Comparison of ENCODE assay signal across 28 mouse cellular contexts in the genomic region with DNA sequence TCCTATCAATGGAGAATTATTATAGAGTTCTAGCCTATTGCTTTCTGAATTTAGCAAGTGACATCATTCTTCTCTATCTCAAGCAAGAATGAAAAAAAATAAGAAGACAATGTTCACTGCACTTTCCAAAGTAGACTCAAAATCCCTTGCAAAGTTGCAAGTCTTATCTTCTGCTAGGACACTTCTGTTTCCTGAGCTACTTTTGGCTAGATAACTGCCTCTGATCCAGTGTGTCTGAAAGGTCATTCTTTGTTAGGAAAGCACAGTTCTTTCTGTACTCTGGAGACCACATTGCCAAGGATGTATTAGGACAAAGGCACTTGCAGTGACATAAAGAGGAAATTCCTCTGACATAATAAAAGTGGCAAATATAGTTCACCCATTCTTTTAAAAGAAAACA.
DNase-seq lines count a peak whose midpoint lies in the region; ATAC-seq and TF ChIP-seq lines count a peak whose summit lies in the region.
"Had no signal": no experiment of that assay in that cellular context is flagged by ENCODE, and none has a peak within 500 bp of the region (broad histone marks: within the 10 kb centered on the region; RNA-seq: fewer than 3 reads in every experiment).

No protein-coding gene starts in this region.

- no peak for ATAC-seq in heart, postnatal 0 days (ENCODE audit: insufficient read depth, low read depth)
- no peak for ATAC-seq in kidney, postnatal 0 days (replicated peaks; ENCODE audit: low FRiP score, low read depth)
- ATAC-seq in lung, postnatal 0 days, result no peak
- ATAC-seq: forebrain, embryonic 13.5 days; forebrain, embryonic 16.5 days; hindbrain, postnatal 0 days had no signal

- no peak overlapping the region for H3K4me3 ChIP-seq in heart, postnatal 0 days (ENCODE audit: low read depth, low read length)
- H3K4me3 ChIP-seq in kidney, postnatal 0 days (replicated peaks; ENCODE audit: low read depth, low read length), result no peak overlapping the region
- no peak overlapping the region for H3K4me3 ChIP-seq in lung, postnatal 0 days (ENCODE audit: low read depth, low read length)
- H3K4me3 ChIP-seq: embryonic facial prominence, embryonic 13.5 days; forebrain, embryonic 10.5 days; forebrain, embryonic 13.5 days; heart, embryonic 12.5 days; heart, embryonic 15.5 days had no signal

- no peaks in the 10 kb centered on the region for H3K9me3 ChIP-seq in heart, postnatal 0 days (replicated peaks; ENCODE audit: control insufficient read depth, low read length)
- no peaks in the 10 kb centered on the region for H3K9me3 ChIP-seq in kidney, postnatal 0 days (replicated peaks; ENCODE audit: low read length)
- no peaks in the 10 kb centered on the region for H3K9me3 ChIP-seq in lung, postnatal 0 days (ENCODE audit: low read length)
- H3K9me3 ChIP-seq: embryonic facial prominence, embryonic 13.5 days; forebrain, embryonic 10.5 days; forebrain, embryonic 13.5 days; G1E; heart, embryonic 12.5 days; heart, embryonic 15.5 days had no signal

- no peaks in the 10 kb centered on the region for H3K36me3 ChIP-seq in heart, postnatal 0 days (replicated peaks; ENCODE audit: control insufficient read depth, insufficient read depth, low read length)
- no peaks in the 10 kb centered on the region for H3K36me3 ChIP-seq in kidney, postnatal 0 days (ENCODE audit: insufficient read depth, low read length)
- H3K36me3 ChIP-seq in lung, postnatal 0 days (ENCODE audit: insufficient read depth, low read length), result no peaks in the 10 kb centered on the region
- H3K36me3 ChIP-seq: embryonic facial prominence, embryonic 13.5 days; forebrain, embryonic 10.5 days; G1E; heart, embryonic 12.5 days; heart, embryonic 15.5 days had no signal

- intact Hi-C loops in gastrocnemius, postnatal 36 days (cut with DNase I), result no loop called here

- no peak overlapping the region for H3K4me2 ChIP-seq in heart, postnatal 0 days (ENCODE audit: low read depth, low read length)
- H3K4me2 ChIP-seq in kidney, postnatal 0 days (ENCODE audit: low read length), result no peak overlapping the region
- H3K4me2 ChIP-seq in lung, postnatal 0 days (replicated peaks; ENCODE audit: low read depth, low read length), result no peak overlapping the region
- H3K4me2 ChIP-seq: embryonic facial prominence, embryonic 13.5 days; forebrain, embryonic 13.5 days; heart, embryonic 12.5 days; heart, embryonic 15.5 days; hindbrain, embryonic 14.5 days had no signal

- peak; percentile 7 for DNase-seq in heart, postnatal 0 days (ENCODE audit: low spot score)
- no peak for DNase-seq in heart, adult 8-10 months (ENCODE audit: low spot score)
- peak; percentile 7 for DNase-seq in kidney, postnatal 0 days (ENCODE audit: low spot score)
- no peak for DNase-seq in kidney, postnatal 10 days
- peak; percentile 6 for DNase-seq in lung, postnatal 0 days (ENCODE audit: low spot score)
- no peak for DNase-seq in lung, postnatal 10 days
- no peak for DNase-seq in gastrocnemius, postnatal 36 days
- DNase-seq: adrenal gland, adult 2 months; adrenal gland, postnatal 14 days; B cell, adult 2 months; cerebellum, adult 11 months; cerebellum, adult 2 months; cerebellum, adult 9-11 months; cerebellum, postnatal 25 days; gastrocnemius, postnatal 10 days; heart, adult 11 months; heart, postnatal 14 days; heart, postnatal 4 days had no signal

- TF ChIP-seq EP300 in heart, postnatal 0 days (IDR thresholded peaks at IDR 0.05; ENCODE audit: low read depth), result peak; percentile 52; the same call in 1 of the 2 replicates
- TF ChIP-seq EP300 in lung, postnatal 0 days (IDR thresholded peaks at IDR 0.05), result peak; percentile 44

- no peaks in the 10 kb centered on the region for H3K27me3 ChIP-seq in heart, postnatal 0 days (ENCODE audit: control insufficient read depth, insufficient read depth, low read length)
- H3K27me3 ChIP-seq in kidney, postnatal 0 days (ENCODE audit: insufficient read depth, low read length), result no peaks in the 10 kb centered on the region
- H3K27me3 ChIP-seq in lung, postnatal 0 days (replicated peaks; ENCODE audit: insufficient read depth, low read length), result no peaks in the 10 kb centered on the region
- H3K27me3 ChIP-seq: CH12.LX; embryonic facial prominence, embryonic 13.5 days; forebrain, embryonic 13.5 days; heart, embryonic 12.5 days; heart, embryonic 15.5 days had no signal

- no peaks in the 10 kb centered on the region for H3K4me1 ChIP-seq in heart, postnatal 0 days (ENCODE audit: control insufficient read depth, insufficient read depth)
- H3K4me1 ChIP-seq in kidney, postnatal 0 days (replicated peaks; ENCODE audit: insufficient read depth, low read length), result no peaks in the 10 kb centered on the region
- no peaks in the 10 kb centered on the region for H3K4me1 ChIP-seq in lung, postnatal 0 days (ENCODE audit: insufficient read depth, low read depth, low read length)
- H3K4me1 ChIP-seq: embryonic facial prominence, embryonic 13.5 days; forebrain, embryonic 10.5 days; forebrain, embryonic 13.5 days; heart, embryonic 12.5 days; heart, embryonic 15.5 days had no signal

- no peak overlapping the region for H3K9ac ChIP-seq in heart, postnatal 0 days (replicated peaks; ENCODE audit: low read depth, low read length)
- no peak overlapping the region for H3K9ac ChIP-seq in kidney, postnatal 0 days (ENCODE audit: low read depth, low read length)
- no peak overlapping the region for H3K9ac ChIP-seq in lung, postnatal 0 days (replicated peaks; ENCODE audit: low read depth)
- H3K9ac ChIP-seq: embryonic facial prominence, embryonic 13.5 days; forebrain, embryonic 13.5 days; heart, embryonic 12.5 days; heart, embryonic 15.5 days; hindbrain, embryonic 14.5 days had no signal

- H3K27ac ChIP-seq in heart, postnatal 0 days (ENCODE audit: low read depth), result no peak overlapping the region
- no peak overlapping the region for H3K27ac ChIP-seq in kidney, postnatal 0 days
- H3K27ac ChIP-seq in lung, postnatal 0 days (ENCODE audit: low read length), result no peak overlapping the region
- H3K27ac ChIP-seq: embryonic facial prominence, embryonic 13.5 days; forebrain, embryonic 10.5 days; forebrain, embryonic 13.5 days; heart, embryonic 15.5 days; hindbrain, embryonic 14.5 days; hindbrain, postnatal 0 days had no signal

- TF ChIP-seq CTCF in heart, postnatal 0 days (IDR thresholded peaks at IDR 0.05; ENCODE audit: low read depth), result no peak
- no peak for TF ChIP-seq CTCF in kidney, postnatal 0 days (IDR thresholded peaks at IDR 0.05; ENCODE audit: low read depth)
- TF ChIP-seq CTCF in lung, postnatal 0 days (IDR thresholded peaks at IDR 0.05), result no peak

Comparison
In these comparisons a context has a peak if more than half of its experiments do, and no peak if none do; other contexts are left out.
1. DNase-seq: peak in heart, postnatal 0 days (single experiment), kidney, postnatal 0 days (single experiment) and lung, postnatal 0 days (single experiment); none in heart, adult 8-10 months (single experiment), kidney, postnatal 10 days (single experiment), lung, postnatal 10 days (single experiment) and gastrocnemius, postnatal 36 days (0 of 2).